Comparison of ENCODE assay signal across 8 mouse cellular contexts in genomic region chr1:183345817-183346195, GRCm38 (mm10). TPM values are rescaled to one million over a fixed set of nuclear protein-coding genes. Genes with fewer than 3 reads are reported as not detected.
DNase-seq lines count a peak whose midpoint lies in the region; ATAC-seq and TF ChIP-seq lines count a peak whose summit lies in the region.

No protein-coding gene starts in this region.

- ATAC-seq in embryonic facial prominence, embryonic 13.5 days (ENCODE audit: insufficient number of reproducible peaks, insufficient read depth, low FRiP score, low TSS enrichment, low read depth) = no peak
- ATAC-seq in intestine, embryonic 16.5 days = no peak
- peak; percentile 57 for ATAC-seq in neural tube, embryonic 13.5 days (ENCODE audit: low read depth)
- no peak for ATAC-seq in frontal cortex, adult (ENCODE audit: low TSS enrichment)

- 14% methylated on average over 10 of the region's 10 CpGs for WGBS in liver, adult 2 months
- 6% methylated on average over 10 of the region's 10 CpGs for WGBS in embryonic facial prominence, embryonic 13.5 days
- WGBS in intestine, embryonic 16.5 days = 1% methylated on average over 10 of the region's 10 CpGs
- WGBS in neural tube, embryonic 13.5 days = 9% methylated on average over 10 of the region's 10 CpGs

- no peak for TF ChIP-seq CTCF in liver, adult 2 months (IDR thresholded peaks at IDR 0.05; ENCODE audit: low read depth, low read length)

- H3K27ac ChIP-seq in liver, adult 2 months (replicated peaks; ENCODE audit: insufficient read depth, low read depth, low read length) = peak overlapping the region; percentile 53
- H3K27ac ChIP-seq in embryonic facial prominence, embryonic 13.5 days = peak overlapping the region; percentile 55; the same call in 1 of the 2 replicates
- H3K27ac ChIP-seq in intestine, embryonic 16.5 days (ENCODE audit: low read length) = peak overlapping the region; percentile 38
- H3K27ac ChIP-seq in neural tube, embryonic 13.5 days (replicated peaks) = peak overlapping the region; percentile 90

- no peak for DNase-seq in liver, adult 2 months (ENCODE audit: extremely low read depth, low read depth, low spot score)
- DNase-seq in liver = no peak
- no peak for DNase-seq in adrenal gland, postnatal 25 days
- DNase-seq in spleen, postnatal 10 days (ENCODE audit: low spot score in 2 of 2) = no peak

- peaks cover 9% of the 10 kb centered on the region; the same call in 1 of the 2 replicates for H3K79me2 ChIP-seq in liver, adult 2 months (ENCODE audit: control insufficient read depth, insufficient read depth, low read length)

- H3K4me1 ChIP-seq in liver, adult 2 months (ENCODE audit: control insufficient read depth, insufficient read depth, low read length) = peaks cover 6% of the 10 kb centered on the region
- H3K4me1 ChIP-seq in embryonic facial prominence, embryonic 13.5 days = peaks cover 10% of the 10 kb centered on the region
- peaks cover 7% of the 10 kb centered on the region for H3K4me1 ChIP-seq in intestine, embryonic 16.5 days (ENCODE audit: control insufficient read depth, insufficient read depth, low read length)
- H3K4me1 ChIP-seq in neural tube, embryonic 13.5 days (replicated peaks) = peaks cover 21% of the 10 kb centered on the region

- H3K27me3 ChIP-seq in liver, adult 2 months (ENCODE audit: control insufficient read depth, insufficient read depth, low read length) = no peaks in the 10 kb centered on the region
- H3K27me3 ChIP-seq in embryonic facial prominence, embryonic 13.5 days = no peaks in the 10 kb centered on the region
- H3K27me3 ChIP-seq in intestine, embryonic 16.5 days (replicated peaks; ENCODE audit: control insufficient read depth, insufficient read depth, low read length) = no peaks in the 10 kb centered on the region
- no peaks in the 10 kb centered on the region for H3K27me3 ChIP-seq in neural tube, embryonic 13.5 days

- peaks cover 33% of the 10 kb centered on the region for H3K36me3 ChIP-seq in liver, adult 2 months (ENCODE audit: control insufficient read depth, insufficient read depth, low read length)
- H3K36me3 ChIP-seq in embryonic facial prominence, embryonic 13.5 days = peaks cover 45% of the 10 kb centered on the region
- peaks cover 3% of the 10 kb centered on the region for H3K36me3 ChIP-seq in intestine, embryonic 16.5 days (ENCODE audit: control insufficient read depth, insufficient read depth, low read length)
- peaks cover 53% of the 10 kb centered on the region for H3K36me3 ChIP-seq in neural tube, embryonic 13.5 days

- peak overlapping the region; percentile 74 for H3K9ac ChIP-seq in liver, adult 2 months (ENCODE audit: low read depth, low read length)
- H3K9ac ChIP-seq in embryonic facial prominence, embryonic 13.5 days = peak overlapping the region; percentile 94
- peak overlapping the region; percentile 87 for H3K9ac ChIP-seq in intestine, embryonic 16.5 days (ENCODE audit: low read depth, low read length)
- peak overlapping the region; percentile 97 for H3K9ac ChIP-seq in neural tube, embryonic 13.5 days

- H3K9me3 ChIP-seq in embryonic facial prominence, embryonic 13.5 days = no peaks in the 10 kb centered on the region
- H3K9me3 ChIP-seq in intestine, embryonic 16.5 days (ENCODE audit: control insufficient read depth, low read length) = no peaks in the 10 kb centered on the region
- no peaks in the 10 kb centered on the region for H3K9me3 ChIP-seq in neural tube, embryonic 13.5 days

- peak overlapping the region; percentile 95 for H3K4me2 ChIP-seq in embryonic facial prominence, embryonic 13.5 days
- peak overlapping the region; percentile 90 for H3K4me2 ChIP-seq in intestine, embryonic 16.5 days (ENCODE audit: low read depth, low read length)
- H3K4me2 ChIP-seq in neural tube, embryonic 13.5 days = peak overlapping the region; percentile 89

- TF ChIP-seq POLR2A in liver, adult 2 months (IDR thresholded peaks at IDR 0.05; ENCODE audit: extremely low read depth, insufficient read depth, low read length) = no peak

- H3K4me3 ChIP-seq in liver, adult 2 months (ENCODE audit: insufficient read depth, low read depth, low read length) = peak overlapping the region; percentile 84
- peak overlapping the region; percentile 98 for H3K4me3 ChIP-seq in embryonic facial prominence, embryonic 13.5 days
- peak overlapping the region; percentile 83 for H3K4me3 ChIP-seq in intestine, embryonic 16.5 days (ENCODE audit: low read length)
- peak overlapping the region; percentile 98 for H3K4me3 ChIP-seq in neural tube, embryonic 13.5 days

RNA-seq across cellular contexts. Expression of gene Mia3, which starts 23.5 kb away (rescaled TPM):
- 213 and 348 TPM in 2 replicates for total RNA-seq in liver, adult 2 months (2014; rRNA removed)
- 113 and 118 TPM in 2 replicates for polyA plus RNA-seq in liver, adult 2 months (2012; rRNA removed)
- 106 and 113 TPM in 2 replicates for polyA plus RNA-seq in embryonic facial prominence, embryonic 13.5 days (2015; fragmentation: Nextera tagmentation; extraction: Ambion mirVana)
- polyA plus RNA-seq in intestine, embryonic 16.5 days (2015; fragmentation: Nextera tagmentation; extraction: Ambion mirVana) = 67.2 and 67.3 TPM in 2 replicates
- polyA plus RNA-seq in neural tube, embryonic 13.5 days (2015; fragmentation: Nextera tagmentation; extraction: Ambion mirVana) = 105 and 113 TPM in 2 replicates
- total RNA-seq in adrenal gland, postnatal 25 days (2021) = 200 and 216 TPM in 2 replicates

RNA-seq across cellular contexts. Expression of gene Taf1a, which starts 43.0 kb away (rescaled TPM):
- 6.7 and 7.7 TPM in 2 replicates for total RNA-seq in liver, adult 2 months (2014; rRNA removed)
- polyA plus RNA-seq in liver, adult 2 months (2012; rRNA removed) = 1.9 and 3.3 TPM in 2 replicates
- polyA plus RNA-seq in embryonic facial prominence, embryonic 13.5 days (2015; fragmentation: Nextera tagmentation; extraction: Ambion mirVana) = 26.3 and 26.4 TPM in 2 replicates
- 14.0 and 14.5 TPM in 2 replicates for polyA plus RNA-seq in intestine, embryonic 16.5 days (2015; fragmentation: Nextera tagmentation; extraction: Ambion mirVana)
- polyA plus RNA-seq in neural tube, embryonic 13.5 days (2015; fragmentation: Nextera tagmentation; extraction: Ambion mirVana) = 14.1 and 15.6 TPM in 2 replicates
- 17.0 and 19.7 TPM in 2 replicates for total RNA-seq in adrenal gland, postnatal 25 days (2021)

RNA-seq across cellular contexts. Expression of gene Brox, which starts 48.7 kb away (rescaled TPM):
- total RNA-seq in liver, adult 2 months (2014; rRNA removed) = 26.7 and 29.5 TPM in 2 replicates
- polyA plus RNA-seq in liver, adult 2 months (2012; rRNA removed) = 7.1 and 8.2 TPM in 2 replicates
- polyA plus RNA-seq in embryonic facial prominence, embryonic 13.5 days (2015; fragmentation: Nextera tagmentation; extraction: Ambion mirVana) = 38.2 and 42.1 TPM in 2 replicates
- polyA plus RNA-seq in intestine, embryonic 16.5 days (2015; fragmentation: Nextera tagmentation; extraction: Ambion mirVana) = 41.8 and 42.5 TPM in 2 replicates
- polyA plus RNA-seq in neural tube, embryonic 13.5 days (2015; fragmentation: Nextera tagmentation; extraction: Ambion mirVana) = 100 and 105 TPM in 2 replicates
- 48.2 and 55.7 TPM in 2 replicates for total RNA-seq in adrenal gland, postnatal 25 days (2021)

RNA-seq across cellular contexts. Expression of gene Aida, which starts 49.4 kb away (rescaled TPM):
- total RNA-seq in liver, adult 2 months (2014; rRNA removed) = 8.7 and 10.8 TPM in 2 replicates
- 3.5 and 3.6 TPM in 2 replicates for polyA plus RNA-seq in liver, adult 2 months (2012; rRNA removed)
- 62.9 and 65.3 TPM in 2 replicates for polyA plus RNA-seq in embryonic facial prominence, embryonic 13.5 days (2015; fragmentation: Nextera tagmentation; extraction: Ambion mirVana)
- 22.6 and 23.6 TPM in 2 replicates for polyA plus RNA-seq in intestine, embryonic 16.5 days (2015; fragmentation: Nextera tagmentation; extraction: Ambion mirVana)
- polyA plus RNA-seq in neural tube, embryonic 13.5 days (2015; fragmentation: Nextera tagmentation; extraction: Ambion mirVana) = 53.7 and 56.5 TPM in 2 replicates
- total RNA-seq in adrenal gland, postnatal 25 days (2021) = 54.3 and 59.3 TPM in 2 replicates

Comparison
In these comparisons a context has a peak if more than half of its experiments do, and no peak if none do; other contexts are left out.
1. H3K27ac ChIP-seq: peak in every context shown above with its lines; median percentile 90 in neural tube, embryonic 13.5 days; 55 in embryonic facial prominence, embryonic 13.5 days; 53 in liver, adult 2 months; 38 in intestine, embryonic 16.5 days.